Comparison of ENCODE assay signal across 8 mouse cellular contexts in genomic region chr5:122502077-122502941, GRCm38 (mm10). TPM values are rescaled to one million over a fixed set of nuclear protein-coding genes. Genes with fewer than 3 reads are reported as not detected.
DNase-seq lines count a peak whose midpoint lies in the region; ATAC-seq and TF ChIP-seq lines count a peak whose summit lies in the region.

Gene Atp2a2 (minus strand): TSS chr5:122502225.

- peak within 1 kb of the TSS; percentile 99 for H3K9ac ChIP-seq in hindbrain, postnatal 0 days (replicated peaks; ENCODE audit: low read length)

- H3K4me1 ChIP-seq in hindbrain, postnatal 0 days (ENCODE audit: insufficient read depth, low read length), result peaks cover 17% of the 10 kb centered on the region

- 0 out of 2 replicates have a peak, but pooled peaks cover 3% of the 10 kb centered on the region for H3K36me3 ChIP-seq in hindbrain, postnatal 0 days (ENCODE audit: insufficient read depth, low read length)

- TF ChIP-seq CTCF in gastrocnemius, adult 2 months (IDR thresholded peaks at IDR 0.05), result peak; percentile 34
- peak; percentile 28; the same call in 1 of the 2 replicates for TF ChIP-seq CTCF in hindbrain, postnatal 0 days (IDR thresholded peaks at IDR 0.05; ENCODE audit: low read depth)
- peak; percentile 36 for TF ChIP-seq CTCF in left cerebral cortex, adult 2 months (IDR thresholded peaks at IDR 0.05)

- WGBS in hindbrain, postnatal 0 days, result under 1% methylated on average over 65 of the region's 113 CpGs

- ATAC-seq in hindbrain, postnatal 0 days, result peak; percentile 93
- peak; percentile 90 for ATAC-seq in megakaryocyte, adult 5-6 weeks (ENCODE audit: poor library complexity, severe bottlenecking)

- peak within 1 kb of the TSS; percentile 89 for H3K4me3 ChIP-seq in gastrocnemius, adult 2 months
- H3K4me3 ChIP-seq in hindbrain, postnatal 0 days (ENCODE audit: low read length), result peak within 1 kb of the TSS; percentile 98
- H3K4me3 ChIP-seq in left cerebral cortex, adult 2 months, result peak within 1 kb of the TSS; percentile 91

- H3K27ac ChIP-seq in gastrocnemius, adult 2 months, result peak within 1 kb of the TSS; percentile 93
- peak within 1 kb of the TSS; percentile 99 for H3K27ac ChIP-seq in hindbrain, postnatal 0 days
- peak within 1 kb of the TSS; percentile 100 for H3K27ac ChIP-seq in left cerebral cortex, adult 2 months

- H3K9me3 ChIP-seq in hindbrain, postnatal 0 days (ENCODE audit: low read length), result no peaks in the 10 kb centered on the region

- DNase-seq in T-cell, adult 2 months (ENCODE audit: low spot score), result peak; percentile 91
- peak; percentile 90 to 94 for DNase-seq in cerebellum, postnatal 36 days
- DNase-seq in gastrocnemius, adult 2 months, result peak; percentile 95
- DNase-seq in hindbrain, postnatal 0 days (ENCODE audit: low spot score), result peak; percentile 98
- peak; percentile 88 to 93 for DNase-seq in left cerebral cortex, adult 2 months (ENCODE audit: extremely low spot score in 1 of 2, low spot score in 2 of 2)
- DNase-seq in right cerebral cortex, adult 2 months (ENCODE audit: low spot score in 2 of 2), result peak; percentile 89
- peak; percentile 92 for DNase-seq in urinary bladder, postnatal 14 days (ENCODE audit: low spot score)

- intact Hi-C loops in gastrocnemius, adult 2 months (cut with DNase I), result loop anchor here (5.0 kb wide), 1 partner anchor 110 kb away; the partner anchor contains the start of gene Ift81
- intact Hi-C loops in left cerebral cortex, adult 2 months (cut with DNase I), result loop anchor here (1.0 to 5.0 kb wide), 8 partner anchors 23 to 275 kb away; partner anchors contain the start of gene Camkk2

- peak within 1 kb of the TSS; percentile 81 for H3K4me2 ChIP-seq in hindbrain, postnatal 0 days (ENCODE audit: low read depth, low read length)

- H3K27me3 ChIP-seq in hindbrain, postnatal 0 days (ENCODE audit: insufficient read depth, low read length), result no peaks in the 10 kb centered on the region

RNA-seq across cellular contexts. Expression of gene Atp2a2, which starts in this region (rescaled TPM):
- 100 to 1,000 TPM; 387 to 963 TPM for total RNA-seq in gastrocnemius, adult 2 months (2021)
- total RNA-seq in hindbrain, postnatal 0 days (2014; rRNA removed), result 200 and 204 TPM in 2 replicates
- polyA plus RNA-seq in hindbrain, postnatal 0 days (2015; fragmentation: Nextera tagmentation; extraction: Ambion mirVana), result 46.2 and 47.4 TPM in 2 replicates
- total RNA-seq in left cerebral cortex, adult 2 months (2021), result 100 to 1,000 TPM; 670 to 735 TPM
- 47.1 and 47.5 TPM in 2 replicates for total RNA-seq in megakaryocyte, adult 5-6 weeks (2015)
- total RNA-seq in megakaryocyte, adult 5-6 weeks (2017), result 65.0 and 65.8 TPM in 2 replicates

Comparison
In these comparisons a context has a peak if more than half of its experiments do, and no peak if none do; other contexts are left out.
1. Peak in every context shown above with its lines: DNase-seq, ATAC-seq, H3K4me3 ChIP-seq and H3K27ac ChIP-seq.